Mouse (Mus musculus) cerebellum, adult 8-10 months (tissue): ENCODE measurements around the gene Nthl1.
"Not testable (repeated sequence)": the region's sequence is repeated elsewhere in the genome, so short reads cannot be mapped to it uniquely, and the experiment has no call there.

Source experiments
- DNase-seq: peaks from one replicate; pipeline ENCODE4 v3.0.0; 2022

The Nthl1 gene

GRCm38 (mm10) chr17:24651835-24652234, 19.4 kb downstream of the Nthl1 start:
- DNase-seq = no peak

GRCm38 (mm10) chr17:24653967-24654710, 21.7 kb downstream of the Nthl1 start:
- peak; percentile 76 for DNase-seq

- DNase-seq = no peak
These were observed 22.5 kb downstream of the Nthl1 start for GRCm38 (mm10) chr17:24654969-24655368.

- DNase-seq = no peak
These were observed 25.7 kb downstream of the Nthl1 start, which contains the start of gene Npw for GRCm38 (mm10) chr17:24658017-24658758. TSS of gene Npw (minus strand) at chr17:24658457.

- not testable (repeated sequence) for DNase-seq
These were observed 34.5 kb downstream of the Nthl1 start for GRCm38 (mm10) chr17:24667011-24667410.

GRCm38 (mm10) chr17:24667416-24667815, 34.9 kb downstream of the Nthl1 start:
- peak; percentile 78 for DNase-seq

GRCm38 (mm10) chr17:24669214-24669544, 36.7 kb downstream of the Nthl1 start:
- not testable (repeated sequence) for DNase-seq

GRCm38 (mm10) chr17:24669545-24670245, 37.2 kb downstream of the Nthl1 start, which contains the start of gene Zfp598:
TSS of gene Zfp598 (plus strand) at chr17:24669687.
- peak; percentile 91 for DNase-seq

- DNase-seq = no peak
These were observed 37.9 kb downstream of the Nthl1 start for GRCm38 (mm10) chr17:24670246-24670844.

- no peak for DNase-seq
These were observed 38.9 kb downstream of the Nthl1 start for GRCm38 (mm10) chr17:24671346-24671745.

- no peak for DNase-seq
These were observed 39.7 kb downstream of the Nthl1 start for GRCm38 (mm10) chr17:24672141-24672540.

GRCm38 (mm10) chr17:24674277-24674676, 41.8 kb downstream of the Nthl1 start:
- DNase-seq = no peak

GRCm38 (mm10) chr17:24676187-24676586, 43.7 kb downstream of the Nthl1 start:
- DNase-seq = peak; percentile 71

- DNase-seq = no peak
These were observed 44.4 kb downstream of the Nthl1 start for GRCm38 (mm10) chr17:24676877-24677276.

GRCm38 (mm10) chr17:24677500-24678080, 45.1 kb downstream of the Nthl1 start:
- no peak for DNase-seq

GRCm38 (mm10) chr17:24686514-24686913, 54.0 kb downstream of the Nthl1 start:
- DNase-seq = no peak

- DNase-seq = no peak
These were observed 54.7 kb downstream of the Nthl1 start for GRCm38 (mm10) chr17:24687146-24687595.

- DNase-seq = no peak
These were observed 55.1 kb downstream of the Nthl1 start for GRCm38 (mm10) chr17:24687599-24687998.
